Mouse (Mus musculus) myocyte (in vitro differentiated cells): ENCODE results near the gene Rbm4.

ENCODE experiments used
- CEBPB ChIP-seq: IDR thresholded peaks from 2 replicates; pipeline ENCODE4 v1.6.1; 2011; ENCODE audit warnings: mild to moderate bottlenecking, moderate library complexity; ENCODE audit not compliant: poor library complexity, insufficient read depth, severe bottlenecking
- E2F4 ChIP-seq: IDR thresholded peaks from one replicate; pipeline ENCODE4 v1.6.1; 2011; ENCODE audit warnings: mild to moderate bottlenecking, control low read depth, moderate library complexity; ENCODE audit not compliant: insufficient read depth
- REST ChIP-seq: IDR thresholded peaks from one replicate; pipeline ENCODE4 v1.6.1; 2011; ENCODE audit warnings: mild to moderate bottlenecking, control low read depth, moderate library complexity; ENCODE audit not compliant: insufficient read depth, insufficient read length

DNA sequence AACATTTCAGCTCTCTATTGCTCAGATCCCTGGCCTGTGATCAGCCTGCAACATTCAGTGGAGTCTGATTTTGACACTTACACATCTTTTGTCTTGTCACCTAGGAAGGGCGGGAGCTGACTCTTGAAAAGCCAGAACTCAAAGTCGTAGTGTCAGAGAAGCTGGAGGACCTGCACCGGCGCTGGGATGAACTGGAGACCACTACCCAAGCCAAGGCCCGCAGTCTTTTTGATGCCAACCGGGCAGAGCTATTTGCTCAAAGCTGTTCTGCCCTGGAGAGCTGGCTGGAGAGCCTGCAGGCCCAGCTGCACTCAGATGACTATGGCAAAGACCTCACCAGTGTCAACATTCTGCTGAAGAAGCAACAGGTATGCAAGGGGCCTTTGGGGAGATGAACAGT, 51.5 kb downstream of the Rbm4 start:
- TF ChIP-seq CEBPB (no peak), E2F4 (no peak), REST (no peak)
